Mouse (Mus musculus) lung, embryonic 15.5 days (tissue): ENCODE data around the gene Col15a1. TPM values are rescaled to one million over a fixed set of nuclear protein-coding genes. Genes with fewer than 3 reads are reported as not detected.
A peak's percentile ranks its signal among the peaks of the same experiment; 100 is the strongest.

Experiments
- ATAC-seq: fragments of 200-750 bp; cut with Nextera tagmentation; 2 replicates; pipeline ENCODE4 v1.8.0; 2017; ENCODE audit warnings: moderate number of reproducible peaks, borderline replicate concordance; ENCODE audit not compliant: low FRiP score, low TSS enrichment; ENCODE audit errors: extremely low read depth
- H3K27ac ChIP-seq: fragments of 300-500 bp; sonication (generic); 2 replicates; pipeline ENCODE4 v1.5.1; 2015; ENCODE audit warnings: moderate library complexity, mild to moderate bottlenecking, inconsistent platforms
- H3K27me3 ChIP-seq: fragments of 300-500 bp; sonication (generic); 2 replicates; pipeline ENCODE4 v1.6.1; 2015; ENCODE audit warnings: inconsistent platforms
- H3K36me3 ChIP-seq: fragments of 300-500 bp; sonication (generic); 2 replicates; pipeline ENCODE4 v1.6.1; 2015; ENCODE audit warnings: inconsistent platforms
- H3K4me1 ChIP-seq: fragments of 300-500 bp; sonication (generic); 2 replicates; pipeline ENCODE4 v1.6.1; 2015; ENCODE audit warnings: inconsistent platforms
- H3K4me2 ChIP-seq: fragments of 300-500 bp; sonication (generic); 2 replicates; pipeline ENCODE4 v1.6.1; 2015; ENCODE audit warnings: inconsistent platforms, mild to moderate bottlenecking, moderate library complexity
- H3K4me3 ChIP-seq: fragments of 300-500 bp; sonication (generic); 2 replicates; pipeline ENCODE4 v1.5.1; 2015; ENCODE audit warnings: mild to moderate bottlenecking, inconsistent platforms
- H3K9ac ChIP-seq: fragments of 300-500 bp; sonication (generic); 2 replicates; pipeline ENCODE4 v1.6.1; 2015; ENCODE audit warnings: inconsistent platforms
- H3K9me3 ChIP-seq: fragments of 300-500 bp; sonication (generic); 2 replicates; pipeline ENCODE4 v1.6.1; 2016; ENCODE audit warnings: inconsistent platforms
- WGBS: fragments of 180-500 bp; shearing (Covaris S2); methylation state at CpG from one replicate; pipeline ENCODE4 v1.1.7; 2015; 5-methylcytosine and 5-hydroxymethylcytosine counted together
- polyA plus RNA-seq: library from polyadenylated mRNA; unstranded; fragments of >200 nt; fragmentation: Nextera tagmentation; extraction: Ambion mirVana; gene quantifications from 2 replicates; pipeline ENCODE4 v1.2.1, GENCODE M21; 2015

Col15a1 gene
- polyA plus RNA-seq, 1 experiment from 2014 or later, result 25.8 TPM

GRCm38 (mm10) chr4:47205846-47206245 lies 2.1 kb upstream of the Col15a1 start:
- Histone ChIP-seq H3K4me3 (no peak overlapping the region), H3K27ac (peak overlapping the region; percentile 65), H3K36me3 (no peaks in the 10 kb centered on the region), H3K27me3 (peaks cover 44% of the 10 kb centered on the region), H3K9ac (no peak overlapping the region), H3K4me2 (0 out of 2 replicates have a peak overlapping the region, but pooled peaks have one; percentile 14), H3K4me1 (peaks cover 45% of the 10 kb centered on the region), H3K9me3 (no peaks in the 10 kb centered on the region)
- WGBS, result 26% methylated on average over 6 of the region's 6 CpGs
- no peak for ATAC-seq

GRCm38 (mm10) chr4:47208421-47208991 lies 545 bp downstream of the Col15a1 start:
- peaks cover 45% of the 10 kb centered on the region for H3K27me3 ChIP-seq
- peak overlapping the region; percentile 33; the same call in 1 of the 2 replicates for H3K27ac ChIP-seq
- ATAC-seq, result peak; percentile 39; the same call in 1 of the 2 replicates
- peak overlapping the region; percentile 83 for H3K4me2 ChIP-seq
- H3K9ac ChIP-seq, result peak overlapping the region; percentile 56
- no peaks in the 10 kb centered on the region for H3K36me3 ChIP-seq
- H3K9me3 ChIP-seq, result no peaks in the 10 kb centered on the region
- peaks cover 40% of the 10 kb centered on the region for H3K4me1 ChIP-seq
- peak overlapping the region; percentile 50 for H3K4me3 ChIP-seq
- WGBS, result 1% methylated on average over 40 of the region's 40 CpGs

- 77% methylated on average over 7 of the region's 7 CpGs for WGBS
- Histone ChIP-seq H3K4me2 (peak overlapping the region; percentile 83), H3K4me3 (peak overlapping the region; percentile 50), H3K9ac (no peak overlapping the region), H3K4me1 (peaks cover 30% of the 10 kb centered on the region), H3K9me3 (no peaks in the 10 kb centered on the region), H3K36me3 (no peaks in the 10 kb centered on the region), H3K27me3 (peaks cover 45% of the 10 kb centered on the region), H3K27ac (no peak overlapping the region)
- ATAC-seq, result no peak
Observed at GRCm38 (mm10) chr4:47209466-47209865, 1.5 kb downstream of the Col15a1 start.

- WGBS, result 79% methylated on average over 1 of the region's 1 CpGs
- no peaks in the 10 kb centered on the region for H3K9me3 ChIP-seq
- H3K27ac ChIP-seq, result no peak overlapping the region
- H3K9ac ChIP-seq, result no peak overlapping the region
- no peaks in the 10 kb centered on the region for H3K4me1 ChIP-seq
- ATAC-seq, result no peak
- H3K4me2 ChIP-seq, result no peak overlapping the region
- H3K27me3 ChIP-seq, result no peaks in the 10 kb centered on the region
- H3K36me3 ChIP-seq, result no peaks in the 10 kb centered on the region
- no peak overlapping the region for H3K4me3 ChIP-seq
Observed at GRCm38 (mm10) chr4:47218828-47219227, 10.9 kb downstream of the Col15a1 start.

- H3K36me3 ChIP-seq, result no peaks in the 10 kb centered on the region
- ATAC-seq, result no peak
- no peaks in the 10 kb centered on the region for H3K27me3 ChIP-seq
- no peaks in the 10 kb centered on the region for H3K9me3 ChIP-seq
- no peak overlapping the region for H3K4me3 ChIP-seq
- no peak overlapping the region for H3K4me2 ChIP-seq
- no peaks in the 10 kb centered on the region for H3K4me1 ChIP-seq
- WGBS, result 80% methylated on average over 10 of the region's 10 CpGs
- no peak overlapping the region for H3K27ac ChIP-seq
- H3K9ac ChIP-seq, result no peak overlapping the region
Observed at GRCm38 (mm10) chr4:47219393-47219792, 11.4 kb downstream of the Col15a1 start.

GRCm38 (mm10) chr4:47220544-47220943 lies 12.6 kb downstream of the Col15a1 start:
- WGBS, result 81% methylated on average over 3 of the region's 3 CpGs
- no peak overlapping the region for H3K4me2 ChIP-seq
- no peak for ATAC-seq
- no peaks in the 10 kb centered on the region for H3K36me3 ChIP-seq
- H3K4me3 ChIP-seq, result no peak overlapping the region
- H3K9ac ChIP-seq, result no peak overlapping the region
- no peaks in the 10 kb centered on the region for H3K27me3 ChIP-seq
- no peaks in the 10 kb centered on the region for H3K4me1 ChIP-seq
- H3K9me3 ChIP-seq, result no peaks in the 10 kb centered on the region
- no peak overlapping the region for H3K27ac ChIP-seq

GRCm38 (mm10) chr4:47222146-47222545 lies 14.2 kb downstream of the Col15a1 start:
- Histone ChIP-seq H3K9ac (no peak overlapping the region), H3K9me3 (no peaks in the 10 kb centered on the region), H3K36me3 (no peaks in the 10 kb centered on the region), H3K4me3 (no peak overlapping the region), H3K4me2 (no peak overlapping the region), H3K4me1 (peaks cover 13% of the 10 kb centered on the region), H3K27me3 (no peaks in the 10 kb centered on the region), H3K27ac (no peak overlapping the region)
- 61% methylated on average over 3 of the region's 3 CpGs for WGBS
- ATAC-seq, result no peak

GRCm38 (mm10) chr4:47225920-47226319 lies 18.0 kb downstream of the Col15a1 start:
- Histone ChIP-seq H3K4me1 (peaks cover 25% of the 10 kb centered on the region), H3K4me2 (no peak overlapping the region), H3K36me3 (no peaks in the 10 kb centered on the region), H3K9ac (no peak overlapping the region), H3K9me3 (no peaks in the 10 kb centered on the region), H3K27me3 (no peaks in the 10 kb centered on the region), H3K4me3 (no peak overlapping the region), H3K27ac (no peak overlapping the region)
- WGBS, result 51% methylated on average over 6 of the region's 6 CpGs
- ATAC-seq, result no peak

- ATAC-seq, result no peak
- Histone ChIP-seq H3K9ac (no peak overlapping the region), H3K27ac (peak overlapping the region; percentile 58; the same call in 1 of the 2 replicates), H3K4me3 (no peak overlapping the region), H3K4me2 (no peak overlapping the region), H3K36me3 (no peaks in the 10 kb centered on the region), H3K9me3 (no peaks in the 10 kb centered on the region), H3K4me1 (peaks cover 30% of the 10 kb centered on the region), H3K27me3 (no peaks in the 10 kb centered on the region)
- 37% methylated on average over 4 of the region's 4 CpGs for WGBS
Observed at GRCm38 (mm10) chr4:47227101-47227500, 19.1 kb downstream of the Col15a1 start.

- Histone ChIP-seq H3K36me3 (no peaks in the 10 kb centered on the region), H3K4me2 (no peak overlapping the region), H3K4me1 (peaks cover 37% of the 10 kb centered on the region), H3K9me3 (no peaks in the 10 kb centered on the region), H3K9ac (no peak overlapping the region), H3K4me3 (no peak overlapping the region), H3K27ac (peak overlapping the region; percentile 58), H3K27me3 (no peaks in the 10 kb centered on the region)
- 35% methylated on average over 6 of the region's 6 CpGs for WGBS
- ATAC-seq, result peak; percentile 54
Observed at GRCm38 (mm10) chr4:47227756-47228155, 19.8 kb downstream of the Col15a1 start.

- no peak overlapping the region for H3K9ac ChIP-seq
- H3K27ac ChIP-seq, result no peak overlapping the region
- no peak overlapping the region for H3K4me2 ChIP-seq
- 76% methylated on average over 5 of the region's 5 CpGs for WGBS
- no peak for ATAC-seq
- no peaks in the 10 kb centered on the region for H3K36me3 ChIP-seq
- H3K4me1 ChIP-seq, result peaks cover 45% of the 10 kb centered on the region
- no peak overlapping the region for H3K4me3 ChIP-seq
- no peaks in the 10 kb centered on the region for H3K9me3 ChIP-seq
- H3K27me3 ChIP-seq, result no peaks in the 10 kb centered on the region
Observed at GRCm38 (mm10) chr4:47228945-47229344, 21.0 kb downstream of the Col15a1 start.

- peak overlapping the region; percentile 90 for H3K27ac ChIP-seq
- H3K9me3 ChIP-seq, result no peaks in the 10 kb centered on the region
- no peak overlapping the region for H3K9ac ChIP-seq
- peaks cover 60% of the 10 kb centered on the region for H3K4me1 ChIP-seq
- H3K36me3 ChIP-seq, result no peaks in the 10 kb centered on the region
- no peak for ATAC-seq
- H3K4me3 ChIP-seq, result no peak overlapping the region
- H3K27me3 ChIP-seq, result no peaks in the 10 kb centered on the region
- WGBS, result 79% methylated on average over 7 of the region's 7 CpGs
- H3K4me2 ChIP-seq, result no peak overlapping the region
Observed at GRCm38 (mm10) chr4:47230498-47230897, 22.5 kb downstream of the Col15a1 start.

GRCm38 (mm10) chr4:47231322-47231721 lies 23.4 kb downstream of the Col15a1 start:
- H3K9me3 ChIP-seq, result no peaks in the 10 kb centered on the region
- H3K27ac ChIP-seq, result peak overlapping the region; percentile 90
- no peaks in the 10 kb centered on the region for H3K27me3 ChIP-seq
- no peak overlapping the region for H3K4me2 ChIP-seq
- no peaks in the 10 kb centered on the region for H3K36me3 ChIP-seq
- peaks cover 59% of the 10 kb centered on the region for H3K4me1 ChIP-seq
- H3K9ac ChIP-seq, result no peak overlapping the region
- H3K4me3 ChIP-seq, result no peak overlapping the region
- no peak for ATAC-seq
- WGBS, result 68% methylated on average over 6 of the region's 6 CpGs
